Mouse (Mus musculus) right cerebral cortex, postnatal 10 days (tissue): ENCODE measurements around the gene Rasgef1b.
A peak's percentile ranks its signal among the peaks of the same experiment; 100 is the strongest.

Source experiments
- DNase-seq, 2 experiments: peaks; one replicate each; pipeline ENCODE4 v3.0.0; 2021; ENCODE audit warnings: low spot score in 2 of 2

Gene Rasgef1b

DNA sequence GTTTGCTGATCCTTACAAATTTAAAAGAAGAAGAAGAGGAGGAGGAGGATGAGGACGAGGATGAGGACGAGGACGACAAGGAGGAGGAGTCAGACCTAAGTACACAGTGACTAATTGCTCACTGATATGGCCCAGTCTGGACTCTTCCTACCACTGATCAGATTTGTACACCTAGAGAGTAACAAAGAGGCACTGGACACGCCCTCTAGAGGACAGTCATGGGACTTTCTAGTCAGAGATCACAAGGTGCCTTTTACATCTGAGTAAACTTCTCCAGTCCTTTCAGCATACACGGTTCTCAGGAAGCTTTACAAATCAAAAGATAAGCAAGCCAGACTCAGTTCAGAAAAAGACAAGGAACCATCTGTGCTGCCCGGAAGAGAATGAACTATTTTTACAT, 20.2 kb downstream of the Rasgef1b start:
- DNase-seq = peak in 1 of 2 experiments; percentile 37

DNA sequence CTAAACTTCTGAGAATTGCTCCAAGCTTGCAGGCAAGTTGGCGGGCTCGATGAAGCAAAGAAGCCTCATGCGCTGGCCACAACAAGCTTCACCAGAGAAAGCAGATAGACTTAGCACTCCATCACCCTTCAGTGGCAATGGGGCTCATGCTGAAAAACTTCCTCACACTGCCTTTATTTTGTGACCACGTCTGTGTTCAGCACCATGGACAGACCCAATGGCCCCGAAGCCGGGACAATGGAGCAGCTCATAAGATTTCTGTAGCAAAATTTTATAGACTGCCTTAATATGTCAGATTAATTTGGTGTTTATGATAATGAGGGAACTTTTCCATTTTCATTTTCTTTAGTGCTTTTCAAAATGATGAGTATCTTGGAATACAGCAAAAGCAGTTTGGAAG, 21.6 kb downstream of the Rasgef1b start:
- DNase-seq = no peak

DNA sequence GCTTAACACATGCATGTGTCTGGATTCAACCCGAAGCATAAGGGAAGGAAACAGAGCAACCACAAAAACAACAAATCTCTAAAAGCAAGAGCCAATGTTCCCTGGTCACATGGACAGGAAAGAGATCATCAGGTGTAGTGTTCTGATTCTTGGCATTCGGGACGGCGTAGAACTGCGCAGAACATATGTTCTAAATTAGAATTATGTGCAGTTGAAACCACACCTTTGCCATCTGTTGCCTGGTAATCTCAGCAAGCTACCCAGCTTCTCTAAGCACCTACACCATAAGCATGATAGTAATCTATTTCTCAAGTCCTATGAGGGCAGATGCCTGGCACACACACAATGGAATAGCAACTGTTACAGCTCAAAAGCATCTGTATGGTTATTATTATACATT, 27.1 kb downstream of the Rasgef1b start:
- no peak for DNase-seq

DNA sequence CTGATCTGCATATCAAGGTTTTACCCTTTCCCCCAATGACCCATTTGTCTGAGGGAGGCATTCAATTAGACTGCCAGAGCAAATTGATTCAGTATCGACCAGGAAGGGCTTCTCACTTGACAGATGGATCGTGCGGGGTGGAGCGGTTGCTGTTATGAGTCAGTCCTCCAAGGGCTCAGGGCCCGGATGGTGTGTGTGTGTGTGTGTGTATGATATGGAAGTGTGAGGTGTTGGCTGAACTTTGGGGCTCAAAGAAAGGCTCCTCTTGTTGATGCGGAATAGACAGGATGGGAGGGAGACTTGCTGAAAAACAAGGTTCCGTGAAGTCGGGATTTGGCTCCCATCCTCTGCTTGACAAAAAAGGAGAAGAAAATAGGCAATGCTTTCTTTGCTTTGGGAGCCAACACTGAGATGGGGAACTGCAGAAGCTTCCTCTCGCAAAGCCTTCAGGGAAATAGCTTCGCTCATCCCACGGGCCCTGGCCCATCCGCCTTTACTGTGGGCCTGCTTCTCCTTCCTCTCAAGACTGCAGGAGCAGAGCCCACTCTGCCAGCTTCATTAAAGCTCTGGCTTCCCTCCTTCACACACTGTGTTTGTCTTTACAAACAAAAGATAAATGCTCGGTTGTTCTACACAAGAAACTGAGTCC, 34.0 kb downstream of the Rasgef1b start:
- DNase-seq = peak in 1 of 2 experiments; percentile 42

DNA sequence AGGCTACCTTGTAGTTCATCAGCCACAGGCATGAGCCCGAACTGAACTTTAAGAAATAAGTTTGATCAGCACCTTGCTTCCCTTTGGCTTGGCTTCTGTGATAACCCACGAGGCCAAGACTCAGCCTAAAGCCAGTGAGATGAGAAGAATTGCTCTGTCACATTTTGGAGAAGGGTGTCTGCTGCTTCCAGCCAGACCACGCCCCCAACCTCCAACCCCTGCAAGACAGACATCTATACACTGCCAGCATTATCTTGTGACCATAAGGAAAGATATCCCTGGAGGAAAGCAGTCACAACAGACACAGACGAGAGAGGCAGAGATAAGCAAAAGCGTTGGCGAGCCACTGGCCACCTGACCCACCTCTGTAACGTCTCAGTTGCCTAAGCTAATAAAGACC, 39.0 kb downstream of the Rasgef1b start:
- DNase-seq = no peak

DNA sequence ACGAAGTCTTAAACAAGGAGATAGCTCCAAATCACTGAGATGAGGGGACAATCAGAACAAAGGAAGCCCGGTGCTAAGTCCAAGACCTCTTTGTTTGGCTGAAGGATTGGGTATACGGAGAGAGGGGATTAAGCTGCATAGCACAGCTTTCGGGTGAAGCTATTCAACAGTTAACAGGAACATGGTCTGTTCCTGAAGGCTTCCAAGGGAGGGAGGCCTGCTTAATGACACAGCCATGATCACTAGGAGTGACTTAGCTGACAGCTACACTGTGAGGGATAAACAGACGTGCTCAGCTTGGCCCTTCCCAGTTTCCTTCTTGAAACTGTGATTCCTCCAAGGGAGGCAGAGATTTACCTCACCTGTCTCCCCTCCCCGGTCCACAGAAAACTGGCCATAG, 41.0 kb downstream of the Rasgef1b start:
- DNase-seq = no peak

DNA sequence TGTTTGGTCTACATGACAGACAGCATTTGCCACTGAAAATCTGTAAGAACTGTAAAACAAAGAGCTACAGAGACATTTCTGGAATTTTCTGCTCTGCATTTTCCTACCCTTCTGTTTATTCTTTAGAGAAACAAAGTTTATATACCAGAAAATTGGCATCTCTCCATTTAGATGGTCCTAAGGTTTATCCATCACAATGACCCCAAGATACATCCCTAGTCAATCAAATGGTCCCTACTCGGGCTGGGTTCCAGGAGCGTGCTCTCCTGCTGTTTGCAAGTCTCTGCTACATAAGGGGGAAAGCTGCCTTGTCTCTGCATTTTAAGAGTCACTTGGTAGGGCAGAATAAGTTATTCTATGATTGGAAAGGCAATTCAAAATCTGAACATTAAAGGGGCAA, 44.8 kb downstream of the Rasgef1b start:
- no peak for DNase-seq

DNA sequence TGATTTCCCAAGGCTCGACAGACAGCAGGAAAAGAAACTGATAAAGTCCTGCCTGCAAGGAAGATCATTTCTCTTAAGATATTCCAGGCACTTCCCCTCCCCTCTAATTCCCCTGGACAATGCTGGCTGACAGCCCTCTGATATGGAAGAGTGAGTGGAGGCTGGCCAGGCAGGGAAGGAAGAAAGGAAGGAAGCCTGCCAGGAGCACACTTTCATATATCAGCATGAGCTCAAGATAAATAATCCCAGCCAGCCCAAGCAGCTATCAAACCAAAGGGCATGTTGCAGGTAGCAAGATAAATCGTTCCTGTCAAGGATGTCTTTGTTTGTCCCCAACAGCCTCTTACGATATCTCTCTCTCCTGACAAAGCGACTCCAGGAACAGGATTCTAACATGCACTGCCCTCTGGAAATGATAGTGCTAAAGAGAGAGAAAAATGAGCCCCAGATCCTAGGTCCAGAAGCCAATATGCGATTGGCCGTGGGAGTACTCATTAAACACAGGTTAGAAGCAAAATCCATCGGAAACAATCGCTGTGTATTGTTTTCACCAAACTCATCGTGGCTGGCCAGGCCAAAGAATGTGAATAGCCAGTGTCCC, 58.8 kb downstream of the Rasgef1b start:
- no peak for DNase-seq

DNA sequence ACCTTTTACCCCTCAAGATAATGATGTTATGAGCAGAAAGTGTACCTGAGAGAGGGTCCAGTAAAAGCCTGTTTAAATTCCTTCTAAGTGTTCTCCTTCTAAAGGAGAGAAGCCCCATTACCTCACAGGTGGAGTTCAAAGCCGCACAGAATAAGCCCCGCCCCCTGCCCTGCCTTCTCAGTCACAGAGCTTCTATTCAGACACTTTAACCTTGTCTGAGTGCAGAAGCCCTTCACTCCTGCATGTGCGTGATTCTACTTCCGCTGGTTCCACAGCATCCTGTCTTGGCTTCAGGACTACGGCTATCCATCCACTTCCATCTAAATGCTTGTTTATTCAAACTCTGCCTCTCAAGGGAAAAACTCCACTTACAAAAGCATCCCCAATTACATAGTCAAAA, 72.8 kb downstream of the Rasgef1b start:
- DNase-seq = no peak

DNA sequence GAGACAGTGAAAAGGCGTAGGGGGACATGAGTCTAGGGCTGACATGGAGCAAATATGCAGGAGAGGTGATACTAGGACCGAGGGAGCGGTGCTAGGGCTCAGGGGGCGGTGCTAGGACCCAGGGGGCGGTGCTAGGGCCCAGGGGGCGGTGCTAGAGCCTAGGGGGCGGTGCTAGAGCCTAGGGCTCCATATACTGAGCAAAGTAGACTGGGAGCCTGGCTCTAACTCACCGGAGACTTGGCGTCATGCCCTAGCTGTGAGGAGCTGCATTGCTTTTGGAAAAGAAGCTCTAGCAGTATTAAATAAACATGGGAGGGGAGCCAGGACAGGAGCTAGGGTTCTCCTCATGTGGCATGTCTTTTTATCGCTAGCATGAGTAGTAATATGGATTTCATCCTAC, 75.9 kb downstream of the Rasgef1b start:
- peak in 1 of 2 experiments; percentile 48 for DNase-seq

DNA sequence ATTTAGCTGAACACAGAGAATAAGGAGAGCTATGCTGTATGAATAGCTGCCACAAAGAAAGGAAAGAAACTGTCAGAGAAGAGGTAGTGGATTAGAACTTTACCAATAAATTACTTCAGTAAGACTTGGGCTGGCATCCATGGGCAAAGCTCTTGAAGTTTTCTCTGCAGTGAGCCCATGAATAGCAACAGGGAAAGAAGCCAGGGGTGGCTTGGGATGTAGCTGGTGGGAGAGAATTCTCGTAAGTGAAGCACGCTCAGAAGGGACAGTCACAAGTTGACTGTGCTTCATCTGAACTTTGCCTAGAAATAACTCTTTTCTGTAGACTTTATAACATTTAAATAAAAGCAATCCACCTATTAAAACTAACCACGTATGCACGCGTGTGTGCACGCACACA, 87.5 kb downstream of the Rasgef1b start:
- no peak for DNase-seq

DNA sequence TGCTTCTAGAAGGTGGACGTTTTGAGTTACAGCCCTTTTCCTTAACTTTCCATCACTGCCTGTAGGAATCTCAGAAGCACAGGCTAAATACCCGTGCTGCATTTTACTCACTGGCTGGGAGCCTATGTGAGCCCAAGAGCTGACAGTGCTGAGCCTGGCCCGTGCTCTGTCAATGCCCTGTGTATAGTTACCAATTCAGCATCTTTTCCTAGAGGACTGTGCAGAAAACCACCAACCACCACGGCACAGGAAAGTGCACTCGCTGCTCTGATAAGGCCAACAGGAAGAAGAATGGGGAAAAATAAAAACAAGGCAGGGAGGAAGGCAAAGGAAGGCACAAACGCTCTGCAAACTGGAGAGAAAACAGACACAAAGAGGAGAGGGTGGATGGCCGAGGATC, 92.3 kb downstream of the Rasgef1b start:
- DNase-seq = no peak

DNA sequence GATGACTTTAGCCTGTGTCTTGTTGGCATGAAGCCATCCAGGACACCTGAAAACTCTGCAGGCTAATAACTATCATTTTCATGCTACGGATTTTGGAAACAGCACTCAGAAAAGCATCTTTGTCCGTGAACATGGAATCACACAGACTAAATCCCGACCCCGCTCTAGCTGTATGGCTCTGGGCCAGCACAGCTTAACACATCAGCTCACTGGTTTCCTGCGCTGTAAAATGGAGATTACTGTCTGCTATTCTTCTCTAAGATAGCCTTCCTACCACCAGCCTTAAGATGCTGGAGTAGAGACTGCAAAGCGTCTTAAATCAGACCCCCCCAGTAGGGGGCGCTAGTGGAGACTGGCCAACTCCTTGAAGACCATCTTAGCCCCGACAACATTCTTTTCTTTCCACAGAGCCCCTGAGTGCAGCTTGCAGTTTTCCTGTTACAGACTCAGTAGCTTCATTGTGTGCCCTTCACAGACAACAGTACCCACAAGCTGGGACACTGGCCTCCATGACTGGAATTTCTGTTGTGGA, 94.8 kb downstream of the Rasgef1b start:
- no peak for DNase-seq

DNA sequence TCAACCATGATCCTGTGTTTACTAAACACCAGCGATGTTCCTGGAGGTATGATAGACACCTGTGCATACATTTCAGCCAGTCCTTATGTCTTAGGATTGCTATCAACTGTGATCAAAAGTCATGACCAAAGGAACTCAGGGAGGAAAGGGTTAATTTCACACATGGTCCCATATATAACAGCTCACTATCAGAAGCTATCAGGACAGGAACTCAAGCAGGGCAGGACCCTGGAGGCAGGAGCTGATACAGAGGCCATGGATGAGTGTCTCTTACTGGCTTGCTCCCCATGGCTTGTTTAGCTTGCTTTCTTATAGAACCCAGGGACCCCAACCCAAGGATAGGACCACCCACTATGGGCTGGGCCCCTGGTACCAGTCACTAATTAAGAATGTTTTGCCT, 95.3 kb downstream of the Rasgef1b start:
- no peak for DNase-seq

DNA sequence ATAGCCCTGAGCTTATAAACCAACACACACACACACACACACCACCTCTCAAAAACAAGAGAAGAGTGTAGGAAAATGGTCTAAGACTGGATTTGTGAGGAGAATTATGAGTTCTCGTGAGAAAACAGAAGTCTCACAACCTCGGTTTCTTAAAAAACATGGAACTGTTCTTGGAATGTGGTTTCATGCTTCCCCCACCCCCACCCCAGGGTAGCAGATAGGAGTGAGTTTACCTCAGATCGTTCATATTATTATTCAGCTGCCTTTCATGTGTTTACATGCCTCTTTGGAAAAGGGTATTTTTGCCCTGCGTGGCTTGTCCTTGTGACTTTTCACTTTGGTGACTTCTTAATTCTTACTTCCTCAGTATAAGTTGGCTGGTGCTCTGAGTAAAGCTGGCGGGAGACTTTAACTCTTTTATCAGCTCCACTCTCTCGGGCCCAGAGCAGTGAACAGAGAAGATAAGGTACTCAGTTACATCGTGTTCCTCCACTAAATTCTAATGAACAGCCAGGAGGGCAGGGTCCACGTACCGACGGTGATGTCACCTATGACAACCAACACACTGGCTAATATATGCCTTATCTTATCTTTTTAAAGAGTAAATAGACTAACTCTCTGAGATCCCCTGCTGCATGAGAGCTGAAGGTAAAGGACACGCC, 96.1 kb downstream of the Rasgef1b start:
- no peak for DNase-seq

DNA sequence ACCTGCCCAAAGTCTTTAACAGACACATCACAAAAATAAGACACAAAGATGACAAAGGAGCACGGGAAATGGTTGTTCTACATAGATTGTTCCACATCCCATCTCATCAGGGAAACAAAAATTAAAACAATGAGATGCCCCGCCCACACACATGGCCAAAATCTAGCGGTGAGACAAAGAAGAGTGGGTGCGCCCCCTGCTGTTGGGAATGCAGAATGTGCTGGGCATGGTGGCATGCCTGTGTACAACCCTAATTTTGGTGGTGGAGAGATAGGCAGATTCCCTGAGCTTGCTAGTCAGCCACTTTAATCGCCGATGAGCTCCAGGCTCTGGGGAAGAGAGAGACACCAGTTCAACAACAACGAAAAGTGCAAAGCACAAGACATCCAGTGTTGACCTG, 98.8 kb downstream of the Rasgef1b start:
- DNase-seq = no peak

DNA sequence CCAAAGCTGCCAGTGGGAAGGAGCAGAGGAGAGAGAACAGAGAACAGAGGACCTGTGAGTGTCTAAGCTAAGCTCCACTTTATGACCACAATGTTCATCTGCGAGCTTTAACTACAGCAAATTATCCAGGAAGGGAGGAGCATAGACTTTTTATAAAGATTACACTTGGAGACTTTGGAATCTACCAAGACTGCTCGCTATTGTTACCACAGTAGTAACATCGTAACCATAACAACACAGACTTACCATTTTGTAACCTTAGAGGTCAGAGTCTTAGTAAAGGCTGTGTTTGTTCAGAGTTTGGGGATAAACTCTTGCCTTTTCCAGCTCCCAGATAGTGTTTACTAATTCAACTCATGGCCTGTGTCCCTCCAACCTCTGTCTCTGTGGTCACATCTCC, 103.3 kb downstream of the Rasgef1b start:
- no peak for DNase-seq

DNA sequence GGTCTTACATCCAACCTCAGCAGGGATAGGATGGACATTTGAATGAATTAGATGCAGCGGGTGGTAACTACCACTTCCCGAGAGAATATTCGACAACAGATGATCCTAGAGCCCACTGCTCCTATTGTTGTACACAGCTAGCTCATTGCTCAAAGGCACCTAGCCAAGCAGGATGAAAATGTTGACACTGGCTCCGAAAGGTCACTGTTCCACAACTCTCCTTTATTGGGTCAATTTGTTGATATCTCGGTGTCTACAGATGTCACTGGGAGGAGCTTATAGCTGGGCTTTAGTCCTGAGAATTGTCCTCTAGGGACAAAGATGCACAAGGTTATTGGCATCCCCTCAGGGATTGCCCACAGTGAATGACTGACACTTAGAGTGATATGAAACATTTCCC, 108.1 kb downstream of the Rasgef1b start:
- DNase-seq = no peak

DNA sequence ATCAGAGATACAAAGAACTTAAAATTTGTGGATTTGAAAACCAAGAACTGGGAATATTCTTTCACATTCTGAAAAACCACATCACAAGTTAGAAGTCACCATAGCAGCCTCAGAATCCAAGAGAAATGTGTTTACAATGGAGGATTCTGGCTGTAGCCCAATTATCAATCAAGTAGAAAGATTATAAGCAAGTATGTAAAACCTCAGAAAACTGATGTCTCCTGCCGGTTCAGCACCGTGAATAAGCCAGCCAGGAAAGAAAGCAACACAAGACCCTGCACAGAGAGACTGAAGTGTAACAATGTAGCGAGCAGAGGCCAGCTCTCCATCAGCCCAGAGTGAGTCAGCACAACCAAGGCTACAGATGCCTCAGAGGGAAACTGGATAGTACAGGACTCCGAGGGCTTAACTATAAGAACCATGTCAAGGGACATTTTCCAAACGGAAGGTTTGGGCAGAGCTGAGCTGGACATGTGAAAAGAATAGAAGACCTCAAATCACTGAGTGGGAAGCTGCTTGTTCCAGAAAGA, 111.5 kb downstream of the Rasgef1b start:
- DNase-seq = no peak

DNA sequence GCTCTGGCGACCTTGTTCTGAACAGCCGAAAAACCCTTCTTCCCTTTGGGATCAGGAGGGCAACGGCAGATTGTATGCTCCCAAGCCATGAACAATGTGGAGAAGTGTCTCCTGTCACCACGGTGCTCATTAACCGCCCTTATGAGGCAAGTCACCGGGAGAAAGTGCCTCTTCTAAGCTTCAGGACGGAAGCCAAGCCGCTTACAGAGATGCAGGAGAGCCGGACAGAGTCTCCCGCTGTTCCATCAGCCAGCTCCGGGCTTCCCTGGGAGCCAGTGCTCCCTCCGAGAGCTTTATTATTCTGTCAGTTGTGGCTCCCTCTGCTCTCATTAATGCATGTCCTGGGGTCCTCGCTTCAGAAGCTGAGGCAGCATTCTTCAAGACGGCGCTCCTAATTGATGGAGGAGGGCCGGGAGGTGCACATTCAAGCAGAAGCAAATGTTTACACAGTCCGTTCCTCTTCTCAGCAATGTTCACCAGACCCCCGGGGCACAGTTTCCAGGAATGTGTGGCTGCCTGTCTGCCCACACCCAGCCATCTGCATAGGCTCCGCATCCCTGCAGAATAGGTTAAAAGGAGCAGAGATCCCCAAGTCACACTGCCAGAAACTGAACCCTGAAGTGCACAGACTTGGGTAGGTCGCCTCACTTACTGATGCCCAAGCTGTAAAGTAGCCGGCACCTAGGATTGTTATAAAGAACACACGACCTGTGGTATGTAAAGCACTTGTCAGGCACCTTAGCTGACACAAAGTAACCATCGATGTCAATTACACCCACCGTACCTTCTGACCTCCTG, 115.3 kb downstream of the Rasgef1b start:
- DNase-seq = peak in 1 of 2 experiments; percentile 55

DNA sequence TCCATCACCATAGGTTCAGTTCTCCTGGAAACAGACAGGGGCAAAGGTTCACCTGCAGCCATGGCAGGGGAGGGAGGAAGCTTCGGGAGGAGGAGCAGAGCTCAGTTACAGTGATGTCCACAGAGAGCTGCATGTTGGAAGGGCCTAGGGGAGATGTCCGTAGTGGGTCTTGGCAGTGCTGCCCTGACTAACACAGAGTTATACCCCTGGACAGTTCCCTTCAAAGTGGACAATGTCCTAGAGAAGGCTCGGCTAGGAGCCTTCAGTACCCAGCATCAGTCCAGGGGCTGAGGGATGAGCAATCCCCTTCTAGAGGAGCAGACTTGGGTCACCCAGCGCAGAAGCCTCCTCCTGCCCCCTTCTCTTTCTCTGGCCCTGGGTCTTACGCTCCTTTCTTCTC, 121.3 kb downstream of the Rasgef1b start:
- no peak for DNase-seq
